Mouse (Mus musculus) olfactory bulb, adult 2 months (tissue): ENCODE results near the gene Lrrfip2.

Source experiments
- CTCF ChIP-seq: fragments of 200-500 bp; IDR thresholded peaks from 2 replicates; pipeline ENCODE4 v1.5.1; 2012; ENCODE audit warnings: low read depth, mild to moderate bottlenecking, low read length, moderate library complexity; ENCODE audit not compliant: insufficient read depth
- POLR2A ChIP-seq: fragments of 200-500 bp; IDR thresholded peaks from 2 replicates; pipeline ENCODE4 v1.6.1; 2012; ENCODE audit warnings: mild to moderate bottlenecking, low read depth, low read length, moderate library complexity; ENCODE audit not compliant: insufficient read depth

GRCm38 (mm10) chr9:111094626-111095025 is 22.8 kb upstream of the Lrrfip2 start:
- TF ChIP-seq CTCF (no peak), POLR2A (no peak)
